Mouse (Mus musculus) layer of hippocampus, postnatal 25 days (tissue): ENCODE results near the gene Cgnl1. TPM values are rescaled to one million over a fixed set of nuclear protein-coding genes. Genes with fewer than 3 reads are reported as not detected.
A peak's percentile ranks its signal among the peaks of the same experiment; 100 is the strongest.

Source experiments
- DNase-seq, 2 experiments: peaks; one replicate each; pipeline ENCODE4 v3.0.0; 2022; ENCODE audit warnings: mixed read lengths in 2 of 2, low spot score in 1 of 2; ENCODE audit errors: extremely low spot score in 1 of 2
- total RNA-seq, 2 experiments: library from RNA; stranded (reverse); gene quantifications; 2 replicates each; pipeline ENCODE4 v1.2.3; 2021

The Cgnl1 gene
- total RNA-seq, 2 experiments from 2014 or later = 6.0 to 7.7 TPM

DNA sequence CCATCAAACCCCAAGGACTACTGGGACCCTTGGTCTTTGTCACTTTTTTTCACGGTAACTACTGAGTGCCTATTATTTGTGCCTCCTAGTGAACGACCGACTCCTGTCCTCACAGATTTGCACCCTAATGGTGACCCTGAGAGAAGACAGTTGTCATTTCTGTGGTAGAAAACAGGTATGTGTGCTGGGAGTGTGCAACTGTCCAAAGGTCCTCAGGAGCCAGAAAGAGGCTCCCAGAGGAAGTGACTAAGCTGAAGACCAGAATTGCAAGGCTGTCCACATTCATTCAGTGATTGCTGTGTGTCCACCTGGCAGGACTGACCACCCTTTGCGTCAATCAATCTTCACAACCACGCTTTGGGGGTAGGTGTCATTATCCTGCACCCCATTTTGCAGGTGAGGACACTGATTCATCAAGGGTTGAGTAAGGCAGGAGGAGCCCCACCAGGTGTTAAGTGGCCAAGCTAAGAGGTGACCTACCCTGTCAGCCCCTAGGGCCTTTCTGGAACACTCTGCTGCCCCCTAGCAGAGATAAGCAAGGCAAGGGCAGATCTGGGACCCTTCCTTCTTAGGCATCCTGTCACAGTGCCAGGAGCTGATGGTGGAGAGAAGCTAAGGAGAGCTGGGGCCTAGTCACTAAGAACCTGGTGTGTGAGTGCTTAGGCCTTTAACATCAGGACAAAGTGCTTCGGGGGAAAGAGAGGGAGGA is 178.7 kb downstream of the Cgnl1 start:
- no peak for DNase-seq

DNA sequence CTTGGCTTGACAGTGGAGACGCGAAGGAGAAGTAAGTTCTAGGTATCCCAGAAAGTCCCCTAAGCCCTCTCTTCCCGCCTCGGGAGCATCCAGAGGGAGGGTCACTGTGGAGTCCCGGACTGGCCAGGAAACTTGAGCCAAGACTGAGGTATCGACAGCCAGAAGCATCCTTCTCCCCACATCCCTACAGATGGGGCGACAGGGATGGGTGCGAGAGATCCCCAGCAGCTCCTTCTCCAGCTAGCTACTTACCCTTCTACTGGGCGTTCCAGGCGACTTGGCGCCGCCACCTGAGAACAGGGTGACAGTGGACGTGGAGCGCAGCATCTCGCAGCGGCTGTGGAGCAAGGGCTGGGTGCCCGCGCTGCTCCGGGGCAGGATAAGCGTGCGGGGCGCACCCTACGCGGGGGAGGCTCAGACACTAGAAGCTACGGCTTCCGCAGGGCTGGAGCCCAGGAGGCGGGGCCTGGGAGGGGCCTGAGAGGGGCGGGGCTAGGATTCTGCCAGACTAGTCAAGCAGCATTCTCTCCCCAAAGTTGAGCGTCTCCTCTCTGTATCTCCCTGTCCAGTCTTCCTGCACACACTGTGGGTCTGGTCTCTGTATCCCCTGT is 179.4 kb downstream of the Cgnl1 start, which contains the start of gene Myzap:
TSS of gene Myzap (minus strand) at position 423 of the 611 bp plus-strand sequence.
- peak; percentile 43 to 51 for DNase-seq

DNA sequence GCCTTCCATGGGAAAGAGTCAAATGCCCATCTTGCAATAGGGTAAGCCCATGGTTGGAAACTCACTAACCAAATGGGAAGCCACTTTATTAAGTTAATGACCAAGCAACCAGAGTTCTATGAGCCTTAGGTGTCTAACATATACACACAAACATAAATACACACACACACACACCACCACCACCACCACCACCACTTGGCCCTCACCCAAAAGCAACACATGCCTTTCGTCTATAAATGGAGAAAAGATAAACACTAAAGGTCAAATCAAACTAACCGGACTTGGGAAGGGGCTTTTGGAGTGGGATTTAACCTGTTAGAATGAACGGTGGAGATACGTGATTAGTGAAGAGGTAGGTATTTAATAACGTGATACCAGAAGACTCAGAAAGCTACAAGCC is 180.3 kb downstream of the Cgnl1 start:
- DNase-seq = no peak

DNA sequence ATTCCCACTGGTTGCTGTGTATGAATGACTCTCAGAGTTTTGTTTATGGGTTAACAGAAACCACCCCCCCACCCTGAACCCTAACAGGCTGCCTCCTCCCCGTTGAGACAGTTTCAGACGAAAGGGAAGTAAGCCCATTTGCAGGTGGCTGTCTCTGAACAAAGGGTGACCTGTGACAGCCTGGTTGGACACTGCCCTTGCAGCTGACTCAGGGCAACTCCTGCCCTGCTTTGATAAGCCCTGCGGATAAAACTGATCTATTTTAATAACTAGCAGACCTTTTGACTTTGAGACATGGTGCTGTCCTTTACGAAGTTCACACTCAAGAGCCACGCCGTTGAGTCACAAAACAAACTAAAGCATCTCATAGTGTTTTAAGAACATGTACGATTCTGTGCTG is 181.6 kb downstream of the Cgnl1 start:
- no peak for DNase-seq

DNA sequence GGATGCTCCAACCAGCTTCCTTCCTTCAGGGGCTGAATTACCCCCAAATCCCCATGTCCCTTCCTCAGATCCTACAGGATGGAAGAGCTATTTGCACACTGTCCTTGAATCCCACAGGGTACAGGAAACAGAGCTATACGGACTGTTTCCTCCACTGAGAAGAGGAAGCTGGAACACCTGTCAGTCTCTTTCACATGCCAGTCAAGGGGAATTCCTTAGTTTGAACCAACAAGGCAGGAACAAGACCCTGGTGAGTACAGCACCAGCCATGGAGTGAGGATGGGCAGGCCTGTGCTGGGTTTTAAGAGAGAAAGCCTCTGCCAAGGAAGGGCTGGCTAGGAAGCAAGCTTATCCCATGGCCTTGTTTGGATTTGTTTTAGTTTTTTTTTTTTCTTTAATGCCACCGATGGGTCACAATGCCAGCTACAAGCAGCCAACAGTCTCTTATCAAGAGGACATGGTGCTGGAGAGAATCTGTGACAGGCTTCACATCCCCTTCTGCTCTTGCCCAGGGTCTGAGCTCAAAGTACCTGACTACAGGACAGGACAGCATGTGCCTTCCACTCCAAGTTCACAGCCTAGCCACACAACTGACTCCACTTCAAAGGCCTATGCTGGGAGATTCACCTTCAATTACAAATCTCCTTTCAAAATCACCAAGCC is 182.3 kb downstream of the Cgnl1 start:
- DNase-seq = no peak

DNA sequence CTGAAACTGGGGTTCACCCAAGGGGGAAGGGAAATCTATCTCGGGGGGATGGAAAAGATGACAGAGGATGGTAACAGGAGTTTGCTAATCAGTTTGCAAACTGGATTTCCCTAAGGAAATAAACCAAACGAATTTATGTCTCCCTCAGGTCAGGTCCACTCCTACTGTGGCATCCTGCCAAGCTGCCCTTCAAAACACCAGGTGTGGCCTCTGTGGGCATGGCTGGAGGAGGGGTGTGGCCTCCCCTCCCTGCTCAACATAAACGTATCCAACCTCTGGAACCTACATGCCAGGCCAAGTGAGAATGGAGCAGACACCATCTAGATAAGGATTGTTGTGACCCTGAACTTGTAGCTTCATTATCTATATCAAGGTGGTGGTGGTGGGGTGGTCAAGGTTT is 185.0 kb downstream of the Cgnl1 start:
- DNase-seq = no peak

DNA sequence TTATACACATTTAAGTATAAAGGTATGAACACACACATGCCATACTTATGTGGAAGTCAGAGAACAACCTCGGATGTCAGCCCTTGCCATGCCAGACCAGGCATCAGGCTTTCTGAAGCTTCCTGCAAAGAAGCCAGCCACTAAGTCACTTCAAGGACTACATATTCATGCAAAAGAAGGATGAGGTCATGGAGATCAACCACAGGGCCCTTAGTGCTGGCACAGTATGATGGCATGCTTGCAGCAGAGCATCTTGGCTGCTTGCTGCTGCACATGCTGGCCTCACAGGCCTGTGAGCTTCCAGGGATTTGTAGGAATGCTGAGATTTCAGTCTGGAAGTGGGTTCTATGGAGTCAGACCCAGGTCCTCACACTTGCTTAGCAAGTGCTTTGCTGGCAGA is 188.6 kb downstream of the Cgnl1 start:
- no peak for DNase-seq

DNA sequence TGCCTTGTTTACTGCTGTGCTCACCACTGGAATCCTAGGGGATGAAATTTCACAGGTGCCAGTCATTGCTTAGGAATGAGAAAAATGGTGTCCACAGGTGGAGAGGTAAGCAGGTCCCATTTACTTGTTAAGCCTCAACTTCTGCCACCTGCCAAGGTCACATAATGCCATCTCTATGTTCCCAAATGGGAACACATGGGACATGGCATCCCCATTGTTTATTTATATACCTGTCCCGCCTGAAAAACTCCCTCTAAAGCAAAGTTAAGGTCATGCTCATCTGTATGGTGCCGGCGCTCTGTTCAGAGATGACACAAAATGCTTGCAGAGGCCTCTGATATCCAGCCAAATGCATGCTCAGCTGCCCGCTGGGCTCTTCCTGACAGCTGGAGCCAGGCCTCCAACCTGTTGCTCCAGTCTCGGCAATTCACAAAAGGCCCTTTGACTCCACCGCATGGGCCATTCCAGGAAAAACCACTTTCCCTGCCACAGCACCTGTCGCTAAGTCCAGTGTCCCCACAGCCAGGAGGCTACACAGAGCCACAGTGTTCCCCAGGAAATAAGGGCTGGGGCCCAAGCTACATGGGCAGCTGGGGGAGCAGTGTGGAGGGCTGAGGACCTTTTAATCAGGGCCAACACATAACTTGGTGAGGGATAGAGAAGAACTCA is 192.4 kb downstream of the Cgnl1 start:
- no peak for DNase-seq

Other genes starting within 250 kb of the Cgnl1 start
- 1 to 10 TPM in 1 of 2 experiments, under 1 TPM in 1; 0.77 to 1.1 TPM for gene Myzap, start 179.2 kb downstream of the Cgnl1 start, total RNA-seq